In genomic region chr11:5114931-5115581, GRCm38 (mm10) we compare ENCODE assay signal across 8 mouse cellular contexts. TPM values are rescaled to one million over a fixed set of nuclear protein-coding genes. Genes with fewer than 3 reads are reported as not detected.
A peak's percentile ranks its signal among the peaks of the same experiment; 100 is the strongest.
DNase-seq lines count a peak whose midpoint lies in the region; ATAC-seq and TF ChIP-seq lines count a peak whose summit lies in the region.

No protein-coding gene starts in this region.

- intact Hi-C loops in left cerebral cortex, postnatal 10 days (cut with DNase I), result loop anchor here (5.0 to 10.0 kb wide), 2 partner anchors 147 to 360 kb away; partner anchors contain the start of gene Kremen1

- TF ChIP-seq POLR2A in cortical plate, adult 2 months (IDR thresholded peaks at IDR 0.05; ENCODE audit: extremely low read depth, insufficient read depth, low read length), result peak; percentile 19; the same call in 1 of the 2 replicates

- no peak overlapping the region for H3K27ac ChIP-seq in cortical plate, adult 2 months (ENCODE audit: insufficient read depth, low read length)

- no peaks in the 10 kb centered on the region for H3K4me1 ChIP-seq in cortical plate, adult 2 months (ENCODE audit: control insufficient read depth, insufficient read depth, low read length)

- TF ChIP-seq CTCF in cortical plate, adult 2 months (IDR thresholded peaks at IDR 0.05; ENCODE audit: extremely low read depth, insufficient read depth, low read length), result peak; percentile 100

- DNase-seq in adrenal gland, adult (ENCODE audit: inconsistent age in 2 of 2, low spot score in 1 of 2), result peak; percentile 86 to 96
- peak; percentile 77 for DNase-seq in gastrocnemius, postnatal 25 days
- peak; percentile 71 to 90 for DNase-seq in left cerebral cortex, postnatal 10 days (ENCODE audit: extremely low spot score in 1 of 2, low spot score in 2 of 2)
- peak; percentile 83 for DNase-seq in right cerebral cortex, postnatal 4 days
- DNase-seq in urinary bladder, postnatal 4 days (ENCODE audit: low spot score in 2 of 2), result peak; percentile 74 to 90

- ATAC-seq in inflammation-experienced regulatory T-cells, adult 6 months, result peak; percentile 98
- ATAC-seq in megakaryocyte-erythroid progenitor cell, adult 5-6 weeks (replicated peaks; ENCODE audit: low FRiP score, low TSS enrichment, poor library complexity, severe bottlenecking), result peak; percentile 91

- peak overlapping the region; percentile 7 for H3K4me3 ChIP-seq in cortical plate, adult 2 months (ENCODE audit: insufficient read depth, low read length)

RNA-seq across cellular contexts. Expression of gene Ewsr1, which starts 16.0 kb away (rescaled TPM):
- 345 and 350 TPM in 2 replicates for polyA plus RNA-seq in cortical plate, adult 2 months (2012; rRNA removed)
- 10 to 100 TPM; 69.3 to 82.6 TPM for total RNA-seq in gastrocnemius, postnatal 25 days (2021)
- polyA plus RNA-seq in inflammation-experienced regulatory T-cells, adult 6 months (2017; shearing (Covaris generic)), result 100 to 1,000 TPM; 136 to 174 (median 140) TPM
- 100 to 1,000 TPM; 303 to 308 TPM for total RNA-seq in left cerebral cortex, postnatal 10 days (2021)
- total RNA-seq in megakaryocyte-erythroid progenitor cell, adult 5-6 weeks (2014; fragmentation: Nextera tagmentation), result 450 and 540 TPM in 2 replicates
- total RNA-seq in megakaryocyte-erythroid progenitor cell, adult 5-6 weeks (2017), result 724 and 794 TPM in 2 replicates

RNA-seq across cellular contexts. Expression of gene Rhbdd3, which starts 16.3 kb away (rescaled TPM):
- 32.3 and 34.4 TPM in 2 replicates for polyA plus RNA-seq in cortical plate, adult 2 months (2012; rRNA removed)
- 10 to 100 TPM; 19.3 to 24.1 TPM for total RNA-seq in gastrocnemius, postnatal 25 days (2021)
- 1 to 10 TPM; 3.3 to 4.6 (median 4.6) TPM for polyA plus RNA-seq in inflammation-experienced regulatory T-cells, adult 6 months (2017; shearing (Covaris generic))
- total RNA-seq in left cerebral cortex, postnatal 10 days (2021), result 10 to 100 TPM; 23.4 to 24.6 TPM
- 12.7 and 33.4 TPM in 2 replicates for total RNA-seq in megakaryocyte-erythroid progenitor cell, adult 5-6 weeks (2014; fragmentation: Nextera tagmentation)
- total RNA-seq in megakaryocyte-erythroid progenitor cell, adult 5-6 weeks (2017), result 22.3 and 25.9 TPM in 2 replicates

RNA-seq across cellular contexts. Expression of gene Emid1, which starts 37.0 kb away (rescaled TPM):
- polyA plus RNA-seq in cortical plate, adult 2 months (2012; rRNA removed), result 8.1 and 9.9 TPM in 2 replicates
- total RNA-seq in gastrocnemius, postnatal 25 days (2021), result 10 to 100 TPM in 1 of 2 experiments, 1 to 10 TPM in 1; 9.4 to 15.4 TPM
- polyA plus RNA-seq in inflammation-experienced regulatory T-cells, adult 6 months (2017; shearing (Covaris generic)), result under 1 TPM in 1 of 3 experiments, not detected in 2; 0.83 TPM
- 10 to 100 TPM; 49.3 to 54.0 TPM for total RNA-seq in left cerebral cortex, postnatal 10 days (2021)
- total RNA-seq in megakaryocyte-erythroid progenitor cell, adult 5-6 weeks (2014; fragmentation: Nextera tagmentation), result 3.2 and 4.9 TPM in 2 replicates
- 3.4 and 5.2 TPM in 2 replicates for total RNA-seq in megakaryocyte-erythroid progenitor cell, adult 5-6 weeks (2017)

RNA-seq across cellular contexts. Expression of gene Gas2l1, which starts 49.9 kb away (rescaled TPM):
- polyA plus RNA-seq in cortical plate, adult 2 months (2012; rRNA removed), result 91.6 and 98.8 TPM in 2 replicates
- total RNA-seq in gastrocnemius, postnatal 25 days (2021), result 1 to 10 TPM; 6.0 to 9.4 TPM
- under 1 TPM; 0.58 to 0.94 (median 0.91) TPM for polyA plus RNA-seq in inflammation-experienced regulatory T-cells, adult 6 months (2017; shearing (Covaris generic))
- 10 to 100 TPM; 48.1 to 48.3 TPM for total RNA-seq in left cerebral cortex, postnatal 10 days (2021)
- total RNA-seq in megakaryocyte-erythroid progenitor cell, adult 5-6 weeks (2014; fragmentation: Nextera tagmentation), result 0.87 and 4.4 TPM in 2 replicates
- total RNA-seq in megakaryocyte-erythroid progenitor cell, adult 5-6 weeks (2017), result 1.3 TPM in 1 of 2 replicates, not detected in the other

RNA-seq across cellular contexts. Expression of gene Rasl10a, which starts 57.1 kb away (rescaled TPM):
- polyA plus RNA-seq in cortical plate, adult 2 months (2012; rRNA removed), result 83.2 and 86.6 TPM in 2 replicates
- total RNA-seq in gastrocnemius, postnatal 25 days (2021), result not detected
- polyA plus RNA-seq in inflammation-experienced regulatory T-cells, adult 6 months (2017; shearing (Covaris generic)), result not detected
- total RNA-seq in left cerebral cortex, postnatal 10 days (2021), result 10 to 100 TPM; 43.2 to 47.9 TPM
- total RNA-seq in megakaryocyte-erythroid progenitor cell, adult 5-6 weeks (2014; fragmentation: Nextera tagmentation), result not detected in 2 replicates
- not detected in 2 replicates for total RNA-seq in megakaryocyte-erythroid progenitor cell, adult 5-6 weeks (2017)
